Mouse (Mus musculus): Measurements from ENCODE around the gene Csrp3. TPM values are rescaled to one million over a fixed set of nuclear protein-coding genes. Genes with fewer than 3 reads are reported as not detected.

Csrp3 gene
- 0.87 and 1.5 TPM in 2 replicates for polyA plus RNA-seq (2016; fragmentation: Nextera tagmentation; extraction: Ambion mirVana)

DNA sequence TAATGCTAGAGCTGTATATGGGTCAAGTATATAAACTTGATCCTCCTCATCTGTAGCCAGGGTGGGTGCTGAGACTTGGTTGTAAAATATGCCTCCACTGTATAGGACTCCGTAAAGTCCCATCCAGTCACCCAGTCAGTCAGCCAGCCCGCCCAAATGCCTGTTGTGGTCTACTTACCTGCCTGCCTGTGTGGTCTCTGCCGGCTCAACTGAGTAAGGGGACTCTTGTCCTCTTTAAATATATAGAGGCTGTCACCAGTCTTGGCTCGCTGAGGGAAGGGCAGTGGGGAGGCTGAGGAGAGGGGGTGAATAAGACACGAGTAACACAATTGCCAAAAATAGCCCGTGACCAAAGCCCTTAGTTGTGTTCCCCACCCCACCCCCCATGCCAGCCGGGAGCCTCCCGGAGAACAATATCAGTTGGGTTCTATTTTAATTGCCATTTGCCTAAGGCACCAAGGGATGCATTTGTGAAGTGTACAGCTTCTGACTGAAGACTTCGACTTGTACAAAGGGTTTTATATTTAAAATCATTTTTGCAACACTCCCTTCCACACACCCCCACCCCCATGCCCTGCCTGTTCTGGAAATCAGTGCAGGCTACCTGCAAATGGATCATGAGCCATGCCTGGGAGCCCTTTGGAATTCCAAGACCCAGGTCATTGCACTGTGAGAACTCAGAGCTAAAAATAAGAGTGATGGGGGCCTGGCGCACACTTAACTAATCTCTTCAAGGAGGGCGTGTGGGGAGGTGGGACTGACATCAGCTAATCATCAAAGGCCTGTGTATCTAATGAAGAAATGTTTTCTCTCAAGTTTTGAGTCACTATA is at the start of gene Csrp3:
Csrp3 (minus strand) TSS at position 214 of the 831 bp plus-strand sequence.
- 67% methylated on average over 11 of the region's 11 CpGs for WGBS
- Histone ChIP-seq H3K4me1 (peaks cover 26% of the 10 kb centered on the region), H3K9me3 (replicated peaks) (no peaks in the 10 kb centered on the region), H3K27me3 (ENCODE audit: low read depth, poor library complexity, severe bottlenecking) (no peaks in the 10 kb centered on the region), H3K36me3 (no peaks in the 10 kb centered on the region), H3K4me3 (no peak within 1 kb of the TSS), H3K27ac (peak within 1 kb of the TSS; percentile 58)
- DNase-seq (ENCODE audit: low spot score): no peak

- no peaks in the 10 kb centered on the region for H3K9me3 ChIP-seq (replicated peaks)
- peaks cover 22% of the 10 kb centered on the region for H3K4me1 ChIP-seq
- no peaks in the 10 kb centered on the region for H3K36me3 ChIP-seq
- H3K27me3 ChIP-seq (ENCODE audit: low read depth, poor library complexity, severe bottlenecking): peaks cover 4% of the 10 kb centered on the region; the same call in 1 of the 2 replicates
- WGBS: 85% methylated on average over 4 of the region's 4 CpGs
- H3K27ac ChIP-seq: no peak overlapping the region
- no peak overlapping the region for H3K4me3 ChIP-seq
- no peak for DNase-seq (ENCODE audit: low spot score)
Observed at GRCm38 (mm10) chr7:48896051-48896450, 48.2 kb upstream of the Csrp3 start.

DNA sequence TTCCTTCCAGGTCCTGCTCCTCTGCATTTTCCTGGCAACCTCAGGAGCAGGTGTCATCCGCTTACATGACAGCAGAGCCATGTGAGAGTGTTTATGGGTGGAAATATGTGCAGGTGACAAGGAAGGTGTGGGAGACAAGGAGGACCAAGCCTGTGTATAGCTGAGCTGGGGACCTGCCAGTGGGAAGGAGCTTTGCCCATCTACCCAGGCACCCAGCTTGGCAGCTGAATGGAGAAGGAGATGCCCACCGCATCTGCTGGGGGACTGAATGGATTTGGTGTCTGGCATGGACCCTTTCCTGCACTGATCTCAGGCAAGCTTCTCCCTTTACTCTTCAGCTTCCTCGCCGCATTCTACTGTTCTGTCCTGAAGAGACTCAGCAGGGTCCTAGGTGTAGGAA is 47.6 kb upstream of the Csrp3 start:
- 93% methylated on average over 4 of the region's 4 CpGs for WGBS
- no peak overlapping the region for H3K27ac ChIP-seq
- no peak for DNase-seq (ENCODE audit: low spot score)
- peaks cover 20% of the 10 kb centered on the region for H3K4me1 ChIP-seq
- H3K27me3 ChIP-seq (ENCODE audit: low read depth, poor library complexity, severe bottlenecking): peaks cover 4% of the 10 kb centered on the region; the same call in 1 of the 2 replicates
- H3K9me3 ChIP-seq (replicated peaks): no peaks in the 10 kb centered on the region
- H3K4me3 ChIP-seq: no peak overlapping the region
- H3K36me3 ChIP-seq: no peaks in the 10 kb centered on the region

GRCm38 (mm10) chr7:48894763-48895162 is 46.9 kb upstream of the Csrp3 start:
- 77% methylated on average over 6 of the region's 6 CpGs for WGBS
- no peak for DNase-seq (ENCODE audit: low spot score)
- peaks cover 17% of the 10 kb centered on the region for H3K4me1 ChIP-seq
- H3K9me3 ChIP-seq (replicated peaks): no peaks in the 10 kb centered on the region
- no peaks in the 10 kb centered on the region for H3K36me3 ChIP-seq
- H3K4me3 ChIP-seq: no peak overlapping the region
- H3K27ac ChIP-seq: no peak overlapping the region
- H3K27me3 ChIP-seq (ENCODE audit: low read depth, poor library complexity, severe bottlenecking): peaks cover 4% of the 10 kb centered on the region; the same call in 1 of the 2 replicates

DNA sequence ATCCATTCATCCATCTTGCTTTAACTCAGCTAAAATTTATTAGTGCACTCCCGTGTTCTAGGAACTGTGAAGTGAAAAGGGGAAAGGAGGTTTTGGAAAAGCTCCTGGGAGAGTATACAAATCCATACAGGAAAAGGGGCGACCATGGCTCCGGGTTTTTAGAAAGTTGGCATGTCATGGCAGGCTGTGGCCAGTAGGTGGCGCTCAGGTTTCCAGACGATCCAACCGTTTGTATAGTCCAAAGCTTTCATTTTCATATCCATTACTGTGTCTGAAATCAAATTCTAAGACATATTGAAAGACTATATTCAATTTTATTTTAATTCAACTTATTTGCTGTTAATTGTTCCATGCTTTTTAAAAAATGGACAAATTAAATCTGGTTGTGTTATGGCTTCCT is 46.3 kb upstream of the Csrp3 start:
- H3K36me3 ChIP-seq: no peaks in the 10 kb centered on the region
- no peak overlapping the region for H3K27ac ChIP-seq
- H3K9me3 ChIP-seq (replicated peaks): no peaks in the 10 kb centered on the region
- DNase-seq (ENCODE audit: low spot score): peak; percentile 83
- H3K4me1 ChIP-seq: peaks cover 17% of the 10 kb centered on the region
- H3K4me3 ChIP-seq: no peak overlapping the region
- WGBS: 3% methylated on average over 6 of the region's 6 CpGs
- peaks cover 4% of the 10 kb centered on the region; the same call in 1 of the 2 replicates for H3K27me3 ChIP-seq (ENCODE audit: low read depth, poor library complexity, severe bottlenecking)

- Histone ChIP-seq H3K27me3 (ENCODE audit: low read depth, poor library complexity, severe bottlenecking) (peaks cover 4% of the 10 kb centered on the region; the same call in 1 of the 2 replicates), H3K27ac (no peak overlapping the region), H3K9me3 (replicated peaks) (no peaks in the 10 kb centered on the region), H3K36me3 (no peaks in the 10 kb centered on the region), H3K4me3 (no peak overlapping the region), H3K4me1 (peaks cover 13% of the 10 kb centered on the region)
- no peak for DNase-seq (ENCODE audit: low spot score)
- 91% methylated on average over 7 of the region's 7 CpGs for WGBS
Observed at GRCm38 (mm10) chr7:48893093-48893492, 45.3 kb upstream of the Csrp3 start.

DNA sequence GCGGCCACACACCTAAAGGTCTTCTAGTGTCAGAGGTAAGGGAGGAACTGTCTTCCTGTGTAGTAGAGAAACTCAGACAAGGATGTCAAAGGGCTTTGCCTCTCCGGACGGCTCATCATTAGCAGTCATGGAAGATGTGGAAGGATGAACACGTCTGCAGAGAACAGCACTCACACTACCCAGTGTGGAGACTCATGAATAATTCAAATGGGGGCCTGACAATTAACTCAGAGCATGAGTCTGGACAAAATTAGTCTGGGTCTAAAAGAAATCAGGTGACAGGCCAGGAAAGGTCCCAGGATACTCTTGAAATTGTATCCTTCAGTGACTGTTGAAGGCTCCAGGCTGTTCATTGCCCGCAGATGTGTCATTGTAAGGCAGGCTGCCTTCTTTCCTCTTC is 43.2 kb upstream of the Csrp3 start:
- no peak for DNase-seq (ENCODE audit: low spot score)
- Histone ChIP-seq H3K4me1 (peaks cover 12% of the 10 kb centered on the region; the same call in 1 of the 2 replicates), H3K27me3 (ENCODE audit: low read depth, poor library complexity, severe bottlenecking) (peaks cover 4% of the 10 kb centered on the region; the same call in 1 of the 2 replicates), H3K9me3 (replicated peaks) (no peaks in the 10 kb centered on the region), H3K36me3 (no peaks in the 10 kb centered on the region), H3K27ac (no peak overlapping the region), H3K4me3 (no peak overlapping the region)
- 74% methylated on average over 5 of the region's 5 CpGs for WGBS

GRCm38 (mm10) chr7:48888751-48889150 is 40.9 kb upstream of the Csrp3 start:
- Histone ChIP-seq H3K36me3 (no peaks in the 10 kb centered on the region), H3K4me1 (peaks cover 18% of the 10 kb centered on the region; the same call in 1 of the 2 replicates), H3K9me3 (replicated peaks) (no peaks in the 10 kb centered on the region), H3K27ac (no peak overlapping the region), H3K4me3 (no peak overlapping the region), H3K27me3 (ENCODE audit: low read depth, poor library complexity, severe bottlenecking) (peaks cover 11% of the 10 kb centered on the region)
- DNase-seq (ENCODE audit: low spot score): no peak
- WGBS: 85% methylated on average over 2 of the region's 2 CpGs

DNA sequence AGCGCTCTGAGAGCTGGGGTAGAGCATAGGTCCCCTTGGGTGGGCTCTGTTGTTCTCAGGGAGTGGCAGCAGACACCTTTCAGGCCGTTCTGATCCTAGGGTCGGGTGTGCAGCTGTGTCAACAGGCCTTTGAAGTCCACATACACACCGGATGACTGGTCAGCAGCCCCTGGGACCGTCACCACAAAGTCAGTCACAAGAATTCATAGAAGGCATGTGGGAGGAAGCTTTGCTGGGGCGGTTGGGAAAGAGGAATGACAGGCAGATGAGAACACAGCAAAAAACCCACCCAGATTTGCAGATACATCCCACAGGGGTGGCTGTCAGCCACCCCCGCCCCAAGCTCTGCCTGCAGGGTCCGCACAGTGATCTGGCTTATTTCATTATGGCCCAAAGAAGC is 40.1 kb upstream of the Csrp3 start:
- no peak overlapping the region for H3K27ac ChIP-seq
- 30% methylated on average over 8 of the region's 8 CpGs for WGBS

GRCm38 (mm10) chr7:48884266-48884611 is 36.4 kb upstream of the Csrp3 start:
- Histone ChIP-seq H3K36me3 (no peaks in the 10 kb centered on the region), H3K9me3 (replicated peaks) (no peaks in the 10 kb centered on the region), H3K27me3 (ENCODE audit: low read depth, poor library complexity, severe bottlenecking) (peaks cover 29% of the 10 kb centered on the region), H3K27ac (no peak overlapping the region), H3K4me3 (no peak overlapping the region), H3K4me1 (peaks cover 28% of the 10 kb centered on the region)
- 69% methylated on average over 5 of the region's 5 CpGs for WGBS
- no peak for DNase-seq (ENCODE audit: low spot score)

More for the DNA sequence above, 40.1 kb upstream of the Csrp3 start:
- Histone ChIP-seq H3K36me3 (no peaks in the 10 kb centered on the region), H3K4me3 (no peak overlapping the region), H3K4me1 (peaks cover 18% of the 10 kb centered on the region; the same call in 1 of the 2 replicates), H3K9me3 (replicated peaks) (no peaks in the 10 kb centered on the region), H3K27me3 (ENCODE audit: low read depth, poor library complexity, severe bottlenecking) (peaks cover 19% of the 10 kb centered on the region)
- no peak for DNase-seq (ENCODE audit: low spot score)

DNA sequence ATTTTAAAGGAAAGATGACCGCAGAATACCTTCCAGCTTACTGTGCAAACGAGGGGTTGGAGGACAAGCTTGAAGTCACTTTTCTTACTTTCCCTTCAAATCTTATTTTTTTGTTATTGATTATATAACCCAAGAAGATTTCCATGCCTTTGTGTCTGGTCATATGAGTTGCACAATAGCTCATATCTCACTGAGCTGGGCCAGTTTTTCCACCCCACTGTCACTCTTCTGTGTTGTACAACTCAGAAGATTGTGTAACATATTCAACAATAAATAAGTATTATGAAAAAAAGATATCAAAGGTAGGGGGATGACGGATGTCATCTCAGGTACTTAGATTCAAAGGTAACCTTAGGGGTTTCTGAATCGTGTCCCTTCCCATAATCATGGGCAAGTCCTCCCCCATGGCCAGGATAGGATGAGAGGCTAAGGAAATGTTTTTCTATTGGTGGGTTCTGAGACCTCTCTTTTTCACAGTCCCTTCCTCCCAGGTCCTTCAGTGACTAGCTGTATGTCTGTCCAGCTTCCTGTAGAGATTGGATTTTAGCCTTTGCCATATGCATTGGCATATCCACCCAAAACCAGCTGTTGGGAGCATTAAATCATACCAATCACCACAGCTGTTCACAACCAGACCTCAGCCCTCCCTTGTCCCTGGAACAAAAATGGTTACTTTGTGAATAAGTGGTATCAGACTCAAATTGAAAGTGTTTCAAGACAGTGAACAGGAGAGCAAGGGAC is 35.9 kb upstream of the Csrp3 start:
- H3K36me3 ChIP-seq: peaks cover under 1% of the 10 kb centered on the region; the same call in 1 of the 2 replicates
- peaks cover 30% of the 10 kb centered on the region for H3K4me1 ChIP-seq
- no peaks in the 10 kb centered on the region for H3K9me3 ChIP-seq (replicated peaks)
- no peak overlapping the region for H3K27ac ChIP-seq
- H3K27me3 ChIP-seq (ENCODE audit: low read depth, poor library complexity, severe bottlenecking): peaks cover 29% of the 10 kb centered on the region
- DNase-seq (ENCODE audit: low spot score): no peak
- no peak overlapping the region for H3K4me3 ChIP-seq
- 88% methylated on average over 4 of the region's 4 CpGs for WGBS

- Histone ChIP-seq H3K4me3 (peak overlapping the region; percentile 92), H3K36me3 (peaks cover 17% of the 10 kb centered on the region), H3K27me3 (ENCODE audit: low read depth, poor library complexity, severe bottlenecking) (peaks cover 29% of the 10 kb centered on the region), H3K4me1 (peaks cover 25% of the 10 kb centered on the region), H3K27ac (peak overlapping the region; percentile 98), H3K9me3 (replicated peaks) (no peaks in the 10 kb centered on the region)
- peak; percentile 65 for DNase-seq (ENCODE audit: low spot score)
- WGBS: 2% methylated on average over 28 of the region's 28 CpGs
Observed at GRCm38 (mm10) chr7:48881971-48882609, 34.3 kb upstream of the Csrp3 start.

Data from limb, embryonic 10.5 days (tissue).